Mouse (Mus musculus): ENCODE data around the gene Gm13696.
"Not testable (repeated sequence)": the region's sequence is repeated elsewhere in the genome, so short reads cannot be mapped to it uniquely, and the experiment has no call there.

GRCm38 (mm10) chr2:83972823-83973222 lies at the start of gene Gm13696:
- TF ChIP-seq CTCF (IDR thresholded peaks at IDR 0.05; ENCODE audit: insufficient read depth, low read length); POLR2A (IDR thresholded peaks at IDR 0.05; ENCODE audit: borderline replicate concordance, extremely low read depth, low read depth, low read length): not testable (repeated sequence)

Measured in lung, adult 2 months (tissue).